Mouse (Mus musculus) forebrain, embryonic 12.5 days (tissue): ENCODE measurements at regions not wholly inside any gene's neighbourhood (a gene's known extent, or its start where the extent isn't known, plus 50 kb on each side); places are given as distances from the start of the nearest gene placed in this dataset.

Source experiments
- ATAC-seq: fragments of 200-750 bp; cut with Nextera tagmentation; 2 replicates; pipeline ENCODE4 v1.8.0; 2017; ENCODE audit warnings: moderate TSS enrichment; ENCODE audit not compliant: low FRiP score
- H3K27ac ChIP-seq: fragments of 300-500 bp; sonication (generic); 2 replicates; pipeline ENCODE4 v1.5.1; 2016; ENCODE audit warnings: mild to moderate bottlenecking
- H3K27me3 ChIP-seq: fragments of 300-500 bp; sonication (generic); 2 replicates; pipeline ENCODE4 v1.6.1; 2016; ENCODE audit warnings: mild to moderate bottlenecking
- H3K36me3 ChIP-seq: fragments of 300-500 bp; sonication (generic); replicated peaks from 2 replicates; pipeline ENCODE4 v1.6.1; 2016; ENCODE audit warnings: mild to moderate bottlenecking
- H3K4me1 ChIP-seq: fragments of 300-500 bp; sonication (generic); 2 replicates; pipeline ENCODE4 v1.6.1; 2016
- H3K4me2 ChIP-seq: fragments of 300-500 bp; sonication (generic); 2 replicates; pipeline ENCODE4 v1.6.1; 2016; ENCODE audit warnings: mild to moderate bottlenecking, moderate library complexity
- H3K4me3 ChIP-seq: fragments of 300-500 bp; sonication (generic); replicated peaks from 2 replicates; pipeline ENCODE4 v1.5.1; 2016; ENCODE audit warnings: mild to moderate bottlenecking
- H3K9ac ChIP-seq: fragments of 300-500 bp; sonication (generic); 2 replicates; pipeline ENCODE4 v1.6.1; 2016; ENCODE audit warnings: mild to moderate bottlenecking
- H3K9me3 ChIP-seq: fragments of 300-500 bp; sonication (generic); 2 replicates; pipeline ENCODE4 v1.6.1; 2016
- WGBS: fragments of 180-500 bp; shearing (Covaris S2); methylation state at CpG from one replicate; pipeline ENCODE4 v1.1.7; 2016; 5-methylcytosine and 5-hydroxymethylcytosine counted together

DNA sequence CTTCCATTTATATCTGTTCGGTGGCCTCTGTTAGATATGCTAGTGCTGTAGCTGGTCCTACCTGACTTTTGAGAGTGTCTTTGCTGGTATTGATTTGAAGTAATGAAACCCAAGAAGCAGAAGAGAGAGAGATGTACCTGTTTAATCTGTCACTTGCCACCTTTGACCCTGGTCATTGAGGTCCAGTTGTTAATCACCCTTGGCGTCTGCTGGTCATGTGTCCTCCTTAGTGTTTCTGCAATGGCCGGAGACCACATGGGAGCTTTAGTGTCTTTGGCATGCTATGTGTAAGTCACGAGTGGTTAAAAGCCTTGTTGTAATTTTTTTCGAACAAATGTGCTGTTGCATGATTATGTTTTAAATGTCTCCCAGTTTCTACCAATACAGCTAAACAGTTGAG, 193.1 kb downstream of the Dusp6 start:
- ATAC-seq, result no peak
- H3K27ac ChIP-seq, result no peak overlapping the region
- peaks cover 13% of the 10 kb centered on the region for H3K4me1 ChIP-seq
- H3K27me3 ChIP-seq, result no peaks in the 10 kb centered on the region
- no peak overlapping the region for H3K9ac ChIP-seq
- H3K9me3 ChIP-seq, result no peaks in the 10 kb centered on the region
- 91% methylated on average over 5 of the region's 5 CpGs for WGBS
- H3K4me3 ChIP-seq, result no peak overlapping the region
- no peaks in the 10 kb centered on the region for H3K36me3 ChIP-seq
- no peak overlapping the region for H3K4me2 ChIP-seq

DNA sequence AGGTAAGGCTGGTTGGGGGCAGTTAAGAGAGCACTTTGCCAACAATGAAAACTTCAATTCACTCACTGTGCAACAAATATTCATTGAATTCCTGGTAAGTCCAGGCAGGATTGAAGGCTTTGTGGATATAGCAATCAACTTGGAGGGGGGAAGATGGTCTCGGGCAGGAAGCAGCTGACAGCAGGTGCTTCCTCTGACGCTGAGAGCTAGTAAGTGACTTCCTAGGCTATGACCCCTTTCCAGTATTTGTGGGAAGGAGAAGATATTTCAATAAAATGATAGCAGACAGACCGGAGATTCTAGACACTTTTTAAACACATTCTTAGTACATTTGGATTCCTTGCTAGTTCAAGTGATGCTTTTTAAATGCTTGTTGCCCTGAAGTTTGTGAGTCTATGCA, 195.0 kb downstream of the Dusp6 start:
- ATAC-seq, result no peak
- Histone ChIP-seq H3K9me3 (no peaks in the 10 kb centered on the region), H3K27ac (no peak overlapping the region), H3K4me1 (peaks cover 11% of the 10 kb centered on the region), H3K4me3 (no peak overlapping the region), H3K36me3 (no peaks in the 10 kb centered on the region), H3K4me2 (no peak overlapping the region), H3K27me3 (no peaks in the 10 kb centered on the region), H3K9ac (no peak overlapping the region)
- 83% methylated on average over 3 of the region's 3 CpGs for WGBS

- peaks cover 11% of the 10 kb centered on the region for H3K4me1 ChIP-seq
- H3K4me2 ChIP-seq, result no peak overlapping the region
- H3K9ac ChIP-seq, result no peak overlapping the region
- H3K36me3 ChIP-seq, result no peaks in the 10 kb centered on the region
- no peaks in the 10 kb centered on the region for H3K27me3 ChIP-seq
- no peak for ATAC-seq
- no peak overlapping the region for H3K27ac ChIP-seq
- H3K9me3 ChIP-seq, result no peaks in the 10 kb centered on the region
- WGBS, result 83% methylated on average over 9 of the region's 9 CpGs
- no peak overlapping the region for H3K4me3 ChIP-seq
These were observed 196.2 kb downstream of the Dusp6 start for GRCm38 (mm10) chr10:99459171-99459660.

GRCm38 (mm10) chr10:99459823-99460361, 196.9 kb downstream of the Dusp6 start:
- no peak for ATAC-seq
- Histone ChIP-seq H3K4me1 (peaks cover 11% of the 10 kb centered on the region), H3K9me3 (no peaks in the 10 kb centered on the region), H3K4me2 (no peak overlapping the region), H3K4me3 (no peak overlapping the region), H3K27ac (no peak overlapping the region), H3K9ac (no peak overlapping the region), H3K36me3 (no peaks in the 10 kb centered on the region), H3K27me3 (no peaks in the 10 kb centered on the region)
- WGBS, result 47% methylated on average over 10 of the region's 10 CpGs

- H3K27ac ChIP-seq, result peak overlapping the region; percentile 47; the same call in 1 of the 2 replicates
- 1% methylated on average over 17 of the region's 17 CpGs for WGBS
These were observed 197.9 kb downstream of the Dusp6 start for GRCm38 (mm10) chr10:99460847-99461445.

DNA sequence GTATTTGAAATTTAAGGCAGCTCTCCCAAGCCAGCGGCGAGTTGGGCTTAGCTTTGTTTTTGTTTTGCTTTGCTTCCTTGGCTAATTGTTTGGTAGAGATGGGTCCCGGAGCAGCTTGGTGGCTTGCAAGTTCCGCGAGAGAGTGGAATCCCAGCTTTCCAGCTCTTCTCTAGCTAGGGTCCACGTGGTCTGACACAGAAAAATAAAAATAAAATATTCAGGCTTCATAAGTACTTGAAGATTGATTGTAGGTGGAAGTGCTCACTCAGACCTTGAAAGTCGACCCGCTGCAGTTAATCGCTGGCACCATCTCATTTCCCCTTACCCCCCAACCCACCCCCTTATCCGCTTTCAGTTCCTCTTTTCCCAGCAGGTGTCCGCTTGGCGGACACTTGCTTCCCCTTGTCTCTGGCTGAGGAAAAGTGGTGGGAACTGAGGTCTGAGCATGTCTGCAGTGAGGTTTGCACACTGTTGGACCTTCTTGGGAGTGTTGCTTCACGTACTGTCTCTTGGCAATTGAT, 198.5 kb downstream of the Dusp6 start:
- WGBS, result 5% methylated on average over 13 of the region's 13 CpGs
- H3K27me3 ChIP-seq, result no peaks in the 10 kb centered on the region
- peak overlapping the region; percentile 30 for H3K4me3 ChIP-seq
- peak overlapping the region; percentile 47; the same call in 1 of the 2 replicates for H3K27ac ChIP-seq
- no peaks in the 10 kb centered on the region for H3K36me3 ChIP-seq
- H3K9me3 ChIP-seq, result no peaks in the 10 kb centered on the region
- peaks cover 11% of the 10 kb centered on the region for H3K4me1 ChIP-seq
- H3K9ac ChIP-seq, result peak overlapping the region; percentile 30; the same call in 1 of the 2 replicates
- ATAC-seq, result peak; percentile 60; the same call in 1 of the 2 replicates
- H3K4me2 ChIP-seq, result peak overlapping the region; percentile 59

More at GRCm38 (mm10) chr10:99460847-99461445, 197.9 kb downstream of the Dusp6 start:
- H3K9ac ChIP-seq, result peak overlapping the region; percentile 30; the same call in 1 of the 2 replicates
- no peaks in the 10 kb centered on the region for H3K27me3 ChIP-seq
- H3K9me3 ChIP-seq, result no peaks in the 10 kb centered on the region
- no peaks in the 10 kb centered on the region for H3K36me3 ChIP-seq
- ATAC-seq, result peak; percentile 66
- peak overlapping the region; percentile 30 for H3K4me3 ChIP-seq
- H3K4me2 ChIP-seq, result peak overlapping the region; percentile 59
- peaks cover 11% of the 10 kb centered on the region for H3K4me1 ChIP-seq

DNA sequence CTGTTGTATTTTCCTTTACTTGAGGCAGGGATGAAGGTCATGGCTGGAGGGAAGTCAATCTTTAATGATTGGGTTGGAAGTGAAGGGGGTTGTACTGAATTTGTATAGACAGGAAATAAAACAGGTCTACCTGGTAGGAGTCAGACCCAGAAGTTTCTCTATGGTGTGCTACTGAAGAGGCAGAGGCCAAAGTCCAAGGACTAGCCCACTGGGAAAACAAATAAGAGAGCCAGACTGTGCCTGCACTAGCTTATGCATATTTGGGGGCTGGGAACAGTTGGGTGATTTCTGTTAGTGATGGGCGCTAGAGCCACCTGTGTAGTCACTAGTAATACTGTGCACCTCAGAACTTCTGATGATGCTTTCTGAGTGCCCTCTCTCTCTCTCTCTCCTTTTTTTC, 203.7 kb downstream of the Dusp6 start:
- H3K9me3 ChIP-seq, result no peaks in the 10 kb centered on the region
- 96% methylated on average over 1 of the region's 1 CpGs for WGBS
- H3K27me3 ChIP-seq, result no peaks in the 10 kb centered on the region
- no peak overlapping the region for H3K4me3 ChIP-seq
- H3K27ac ChIP-seq, result no peak overlapping the region
- no peak overlapping the region for H3K4me2 ChIP-seq
- peaks cover under 1% of the 10 kb centered on the region; the same call in 1 of the 2 replicates for H3K4me1 ChIP-seq
- H3K9ac ChIP-seq, result no peak overlapping the region
- no peak for ATAC-seq
- H3K36me3 ChIP-seq, result no peaks in the 10 kb centered on the region

- H3K4me2 ChIP-seq, result no peak overlapping the region
- H3K27ac ChIP-seq, result no peak overlapping the region
- ATAC-seq, result no peak
- no peak overlapping the region for H3K9ac ChIP-seq
- H3K4me1 ChIP-seq, result no peaks in the 10 kb centered on the region
- H3K27me3 ChIP-seq, result no peaks in the 10 kb centered on the region
- WGBS, result 70% methylated on average over 9 of the region's 9 CpGs
- no peak overlapping the region for H3K4me3 ChIP-seq
- H3K9me3 ChIP-seq, result no peaks in the 10 kb centered on the region
- no peaks in the 10 kb centered on the region for H3K36me3 ChIP-seq
These were observed 204.3 kb downstream of the Dusp6 start for GRCm38 (mm10) chr10:99467319-99467842.

- H3K4me3 ChIP-seq, result no peak overlapping the region
- no peak for ATAC-seq
- no peak overlapping the region for H3K9ac ChIP-seq
- H3K27me3 ChIP-seq, result no peaks in the 10 kb centered on the region
- no peak overlapping the region for H3K4me2 ChIP-seq
- H3K27ac ChIP-seq, result no peak overlapping the region
- H3K36me3 ChIP-seq, result no peaks in the 10 kb centered on the region
- H3K9me3 ChIP-seq, result no peaks in the 10 kb centered on the region
- WGBS, result 21% methylated on average over 3 of the region's 3 CpGs
- H3K4me1 ChIP-seq, result peaks cover 5% of the 10 kb centered on the region; the same call in 1 of the 2 replicates
These were observed 205.9 kb downstream of the Dusp6 start for GRCm38 (mm10) chr10:99468971-99469370.

GRCm38 (mm10) chr10:99471832-99472497, 208.9 kb downstream of the Dusp6 start:
- peaks cover 5% of the 10 kb centered on the region; the same call in 1 of the 2 replicates for H3K4me1 ChIP-seq
- H3K4me2 ChIP-seq, result no peak overlapping the region
- no peak for ATAC-seq
- no peaks in the 10 kb centered on the region for H3K27me3 ChIP-seq
- H3K36me3 ChIP-seq, result no peaks in the 10 kb centered on the region
- no peak overlapping the region for H3K4me3 ChIP-seq
- H3K27ac ChIP-seq, result no peak overlapping the region
- no peak overlapping the region for H3K9ac ChIP-seq
- 63% methylated on average over 8 of the region's 8 CpGs for WGBS
- H3K9me3 ChIP-seq, result no peaks in the 10 kb centered on the region

- H3K27me3 ChIP-seq, result no peaks in the 10 kb centered on the region
- no peak overlapping the region for H3K4me2 ChIP-seq
- H3K9me3 ChIP-seq, result no peaks in the 10 kb centered on the region
- H3K4me3 ChIP-seq, result no peak overlapping the region
- H3K36me3 ChIP-seq, result no peaks in the 10 kb centered on the region
- WGBS, result 36% methylated on average over 4 of the region's 4 CpGs
- peaks cover 5% of the 10 kb centered on the region; the same call in 1 of the 2 replicates for H3K4me1 ChIP-seq
- H3K27ac ChIP-seq, result no peak overlapping the region
- H3K9ac ChIP-seq, result no peak overlapping the region
- ATAC-seq, result no peak
These were observed 209.8 kb downstream of the Dusp6 start for GRCm38 (mm10) chr10:99472806-99473205.

DNA sequence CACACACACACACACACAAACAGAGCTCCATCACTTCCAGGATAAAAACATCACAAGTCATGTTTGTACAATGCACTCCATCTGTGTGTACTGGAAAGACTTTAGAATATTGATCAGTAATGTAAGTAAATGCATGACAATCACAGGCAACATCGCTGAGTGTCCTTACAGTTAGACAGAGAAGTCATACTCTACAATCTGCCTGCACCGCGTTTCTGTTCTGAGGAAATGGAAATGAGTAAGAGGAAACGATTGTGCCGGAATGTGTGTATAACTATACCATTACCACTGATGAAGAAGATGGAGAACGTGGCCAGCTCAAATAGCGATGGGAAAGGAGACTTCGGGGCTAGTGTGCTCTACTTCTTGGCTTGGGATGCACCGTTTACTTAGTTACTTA, 210.7 kb downstream of the Dusp6 start:
- H3K9me3 ChIP-seq, result no peaks in the 10 kb centered on the region
- 92% methylated on average over 9 of the region's 9 CpGs for WGBS
- H3K4me2 ChIP-seq, result no peak overlapping the region
- H3K36me3 ChIP-seq, result no peaks in the 10 kb centered on the region
- no peaks in the 10 kb centered on the region for H3K27me3 ChIP-seq
- no peak overlapping the region for H3K4me3 ChIP-seq
- no peak overlapping the region for H3K27ac ChIP-seq
- peaks cover 5% of the 10 kb centered on the region; the same call in 1 of the 2 replicates for H3K4me1 ChIP-seq
- no peak overlapping the region for H3K9ac ChIP-seq
- no peak for ATAC-seq
